Mouse (Mus musculus) hindbrain, embryonic 13.5 days (tissue): ENCODE measurements around the gene Psmb3. TPM values are rescaled to one million over a fixed set of nuclear protein-coding genes. Genes with fewer than 3 reads are reported as not detected.
"Not testable (repeated sequence)": the region's sequence is repeated elsewhere in the genome, so short reads cannot be mapped to it uniquely, and the experiment has no call there.

Experiments used
- ATAC-seq: fragments of 200-750 bp; cut with Nextera tagmentation; 2 replicates; pipeline ENCODE4 v1.8.0; 2017; ENCODE audit warnings: moderate TSS enrichment; ENCODE audit not compliant: low FRiP score
- H3K27ac ChIP-seq: fragments of 300-500 bp; sonication (generic); 2 replicates; pipeline ENCODE4 v1.5.1; 2015; ENCODE audit warnings: inconsistent platforms, mild to moderate bottlenecking, moderate library complexity
- H3K27me3 ChIP-seq: fragments of 300-500 bp; sonication (generic); 2 replicates; pipeline ENCODE4 v1.6.1; 2015; ENCODE audit warnings: mild to moderate bottlenecking, inconsistent platforms
- H3K36me3 ChIP-seq: fragments of 300-500 bp; sonication (generic); 2 replicates; pipeline ENCODE4 v1.6.1; 2015; ENCODE audit warnings: mild to moderate bottlenecking, inconsistent platforms
- H3K4me1 ChIP-seq: fragments of 300-500 bp; sonication (generic); replicated peaks from 2 replicates; pipeline ENCODE4 v1.6.1; 2015; ENCODE audit warnings: inconsistent platforms
- H3K4me2 ChIP-seq: fragments of 300-500 bp; sonication (generic); 2 replicates; pipeline ENCODE4 v1.6.1; 2015; ENCODE audit warnings: inconsistent platforms, mild to moderate bottlenecking, moderate library complexity
- H3K4me3 ChIP-seq: fragments of 300-500 bp; sonication (generic); 2 replicates; pipeline ENCODE4 v1.5.1; 2015; ENCODE audit warnings: mild to moderate bottlenecking, inconsistent platforms
- H3K9ac ChIP-seq: fragments of 300-500 bp; sonication (generic); 2 replicates; pipeline ENCODE4 v1.6.1; 2015; ENCODE audit warnings: mild to moderate bottlenecking, inconsistent platforms
- H3K9me3 ChIP-seq: fragments of 300-500 bp; sonication (generic); 2 replicates; pipeline ENCODE4 v1.6.1; 2016; ENCODE audit warnings: inconsistent platforms
- WGBS: fragments of 180-500 bp; shearing (Covaris S2); methylation state at CpG from one replicate; pipeline ENCODE4 v1.1.7; 2015; 5-methylcytosine and 5-hydroxymethylcytosine counted together
- polyA plus RNA-seq: library from polyadenylated mRNA; unstranded; fragments of >200 nt; fragmentation: Nextera tagmentation; extraction: Ambion mirVana; gene quantifications from 2 replicates; pipeline ENCODE4 v1.2.1, GENCODE M21; 2015

The Psmb3 gene
- 476 and 483 TPM in 2 replicates for polyA plus RNA-seq

DNA sequence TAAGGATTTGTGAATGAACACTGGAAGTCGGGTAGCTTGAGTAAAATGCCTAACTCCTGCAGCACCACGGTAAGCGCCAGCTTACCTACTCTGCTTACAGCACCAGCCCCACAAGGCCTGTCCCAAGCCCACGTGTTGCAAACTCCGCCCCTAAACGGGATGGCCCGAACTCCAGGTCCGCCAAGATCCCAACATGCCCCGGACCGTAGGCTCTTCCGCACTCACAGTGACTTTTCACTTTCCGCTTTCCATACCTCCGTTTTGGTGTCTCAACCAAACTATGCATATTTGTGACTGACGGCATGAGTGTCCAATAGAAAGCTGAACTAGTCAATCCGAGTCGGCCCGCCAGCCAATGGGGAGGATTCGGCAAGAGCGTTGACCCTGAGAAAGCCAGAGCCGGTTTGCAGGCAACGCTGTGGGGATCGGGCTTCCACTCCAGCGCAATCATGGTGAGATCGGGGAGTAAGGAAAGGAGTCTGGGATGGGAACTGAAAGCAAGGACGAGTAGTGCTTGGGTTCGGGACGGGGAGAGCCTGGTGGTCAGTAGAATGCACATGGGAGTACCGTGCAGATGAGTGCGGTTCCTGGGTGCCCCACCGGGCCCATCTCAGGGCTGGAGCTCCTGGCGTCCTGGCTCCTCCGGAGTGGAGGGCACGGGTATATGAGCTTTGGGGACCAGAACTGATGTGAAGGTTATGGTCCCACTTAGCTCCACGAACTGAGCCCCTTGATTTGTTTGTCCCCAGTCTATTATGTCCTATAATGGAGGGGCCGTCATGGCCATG is at the start of gene Psmb3:
TSS of gene Psmb3 (plus strand) at position 361 of the 788 bp plus-strand sequence.
- Histone ChIP-seq H3K27ac (peak within 1 kb of the TSS; percentile 90), H3K4me3 (peak within 1 kb of the TSS; percentile 72), H3K9ac (peak within 1 kb of the TSS; percentile 87), H3K27me3 (no peaks in the 10 kb centered on the region), H3K4me2 (peak within 1 kb of the TSS; percentile 89), H3K9me3 (no peaks in the 10 kb centered on the region), H3K4me1 (peaks cover 34% of the 10 kb centered on the region), H3K36me3 (peaks cover 29% of the 10 kb centered on the region)
- ATAC-seq, result peak; percentile 92
- under 1% methylated on average over 35 of the region's 35 CpGs for WGBS

DNA sequence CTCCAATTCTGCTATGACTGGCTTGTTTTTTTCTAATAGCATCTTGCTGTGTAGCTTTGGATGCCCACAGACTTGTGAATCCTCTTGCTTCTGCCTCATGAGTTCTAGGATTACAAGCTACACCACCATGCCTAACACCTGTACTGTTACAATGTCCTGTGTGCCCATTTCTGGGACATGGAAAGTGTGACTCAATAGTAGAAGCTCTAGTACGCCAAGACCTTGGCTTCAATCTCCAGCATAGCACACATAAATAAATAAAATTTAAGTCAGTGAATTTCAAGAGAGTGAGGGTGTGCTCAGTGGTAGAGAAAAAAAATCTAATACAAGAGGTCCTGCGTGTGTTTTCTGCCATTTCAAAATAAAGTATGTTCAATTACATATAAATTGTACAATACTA is 49.0 kb upstream of the Psmb3 start:
- Histone ChIP-seq H3K27ac (no peak overlapping the region), H3K4me2 (no peak overlapping the region), H3K9me3 (no peaks in the 10 kb centered on the region), H3K4me1 (peaks cover 10% of the 10 kb centered on the region), H3K36me3 (no peaks in the 10 kb centered on the region), H3K9ac (no peak overlapping the region), H3K4me3 (no peak overlapping the region), H3K27me3 (peaks cover 5% of the 10 kb centered on the region)
- no peak for ATAC-seq
- 96% methylated on average over 2 of the region's 2 CpGs for WGBS

DNA sequence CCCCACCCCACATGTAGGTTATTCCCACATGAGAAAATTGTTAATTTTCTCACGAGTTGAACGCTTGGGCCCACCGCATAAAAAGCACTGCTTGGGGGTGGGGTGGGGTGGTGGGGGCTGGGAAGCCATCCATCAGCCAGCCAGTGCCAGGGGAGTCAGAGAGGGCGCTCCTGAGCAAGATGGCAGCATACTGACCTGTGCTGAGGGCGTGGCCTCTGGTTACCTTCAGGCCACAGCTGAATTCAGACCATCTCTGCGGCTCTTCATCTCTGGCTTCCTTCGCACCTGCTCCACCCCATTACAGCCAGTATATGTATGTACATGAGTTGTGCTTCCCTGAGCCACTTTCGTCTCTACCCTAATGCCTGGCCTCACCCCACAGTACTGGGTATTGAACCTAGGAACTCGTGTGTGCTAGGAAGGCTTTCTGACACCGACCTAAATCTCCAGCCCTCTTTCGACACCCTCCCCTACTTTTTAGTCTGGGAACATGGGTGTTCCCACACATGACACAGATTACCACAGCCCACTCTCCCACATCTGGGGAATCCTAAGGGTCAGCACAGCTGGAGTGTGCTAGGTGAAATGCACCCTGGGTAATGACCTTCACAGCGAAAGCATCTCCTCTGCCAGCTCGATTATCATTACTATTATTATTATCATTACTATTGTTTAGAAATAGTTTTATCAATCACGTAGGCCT is 46.8 kb upstream of the Psmb3 start:
- no peak overlapping the region for H3K4me3 ChIP-seq
- peaks cover 19% of the 10 kb centered on the region for H3K4me1 ChIP-seq
- peaks cover 15% of the 10 kb centered on the region for H3K27me3 ChIP-seq
- ATAC-seq, result no peak
- H3K9me3 ChIP-seq, result no peaks in the 10 kb centered on the region
- no peak overlapping the region for H3K9ac ChIP-seq
- H3K4me2 ChIP-seq, result no peak overlapping the region
- no peak overlapping the region for H3K27ac ChIP-seq
- WGBS, result 65% methylated on average over 14 of the region's 14 CpGs
- H3K36me3 ChIP-seq, result no peaks in the 10 kb centered on the region

DNA sequence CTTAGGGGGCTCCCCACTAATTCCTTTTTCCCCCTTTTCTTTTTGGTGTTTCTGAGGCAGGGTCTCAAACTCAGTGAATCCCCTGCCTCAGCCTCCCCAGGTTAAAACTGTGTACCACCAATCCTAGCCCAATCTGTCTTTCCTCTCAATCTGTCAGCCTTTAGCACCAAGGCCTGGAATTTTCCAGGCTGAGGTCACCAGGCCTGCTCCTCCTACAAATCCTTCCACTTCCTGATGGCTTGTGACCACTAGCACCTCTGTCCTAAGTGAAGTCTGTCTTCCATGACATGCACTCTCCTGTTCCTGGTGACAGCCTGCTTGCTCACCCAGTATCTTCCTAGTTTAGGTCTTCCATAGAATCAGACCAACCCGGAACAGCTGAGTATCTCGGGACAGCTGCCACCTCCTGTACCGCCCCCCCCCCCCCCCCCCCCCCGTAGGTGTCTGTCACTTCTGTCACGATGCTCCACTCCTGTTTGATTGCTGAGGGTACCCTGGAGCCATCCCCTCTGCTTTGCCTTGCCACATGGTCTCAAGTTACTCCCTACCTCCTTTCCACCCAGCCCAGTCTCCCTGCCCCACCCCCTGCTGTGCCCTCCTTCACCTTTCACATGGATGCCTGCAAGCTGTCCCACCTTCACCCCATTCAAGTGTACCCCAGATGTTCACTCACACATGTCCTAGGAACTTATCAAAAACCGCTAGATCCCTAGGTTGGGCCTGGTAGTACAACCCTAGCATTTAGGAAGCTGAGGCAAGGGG is 45.8 kb upstream of the Psmb3 start:
- Histone ChIP-seq H3K4me2 (no peak overlapping the region), H3K27ac (no peak overlapping the region), H3K4me3 (no peak overlapping the region), H3K36me3 (no peaks in the 10 kb centered on the region), H3K9ac (no peak overlapping the region), H3K27me3 (peaks cover 25% of the 10 kb centered on the region), H3K4me1 (peaks cover 28% of the 10 kb centered on the region), H3K9me3 (no peaks in the 10 kb centered on the region)
- ATAC-seq, result no peak
- 35% methylated on average over 5 of the region's 6 CpGs for WGBS

DNA sequence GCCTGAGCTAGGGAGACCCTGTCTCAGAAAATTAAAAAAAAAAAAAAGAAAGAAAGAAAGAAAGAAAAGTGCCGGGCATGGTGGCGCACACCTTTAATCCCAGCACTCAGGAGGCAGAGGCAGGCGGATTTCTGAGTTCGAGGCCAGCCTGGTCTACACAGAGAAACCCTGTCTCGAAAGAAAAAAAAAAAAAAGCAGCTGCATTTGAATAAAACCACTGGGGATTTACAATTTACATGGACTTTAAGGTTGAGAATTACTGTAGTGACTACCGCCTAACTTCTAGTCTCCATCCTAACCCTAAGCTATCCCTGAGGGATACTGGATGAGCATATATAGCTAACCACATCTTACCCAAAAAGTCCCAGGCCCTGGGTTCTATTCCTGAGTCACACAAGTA is 45.2 kb upstream of the Psmb3 start:
- H3K4me2 ChIP-seq, H3K9me3 ChIP-seq, H3K9ac ChIP-seq, ATAC-seq, H3K27ac ChIP-seq, H3K4me3 ChIP-seq, H3K36me3 ChIP-seq: not testable (repeated sequence)
- peaks cover 29% of the 10 kb centered on the region for H3K27me3 ChIP-seq
- 96% methylated on average over 6 of the region's 6 CpGs for WGBS
- peaks cover 32% of the 10 kb centered on the region for H3K4me1 ChIP-seq

DNA sequence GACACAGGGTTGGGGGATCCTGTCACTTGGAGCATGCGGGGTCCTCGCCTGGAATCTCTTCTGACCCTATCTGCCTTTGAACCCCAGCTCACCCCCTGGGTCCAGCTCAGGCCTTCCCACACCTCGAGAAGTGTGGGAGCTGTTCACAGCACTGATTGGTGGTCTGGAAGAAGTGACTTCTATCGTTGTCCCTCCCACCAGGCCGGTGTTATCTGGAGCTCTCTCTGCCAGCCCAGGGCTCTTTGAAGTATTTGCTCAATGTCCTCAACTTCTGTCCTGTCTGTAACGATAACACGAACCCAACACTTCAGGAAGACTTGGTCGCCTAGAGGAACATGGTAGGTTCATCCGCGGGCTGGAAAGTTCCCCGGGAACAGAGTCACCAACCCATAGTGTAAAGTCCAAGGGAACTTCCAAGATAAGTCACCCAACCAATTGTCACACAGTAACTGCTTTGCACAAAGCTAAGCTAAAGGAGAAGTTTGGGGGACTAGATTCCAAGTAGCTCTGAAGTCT is 44.4 kb upstream of the Psmb3 start:
- Histone ChIP-seq H3K9ac (no peak overlapping the region), H3K36me3 (no peaks in the 10 kb centered on the region), H3K27ac (no peak overlapping the region), H3K4me3 (peak overlapping the region; percentile 87), H3K4me2 (peak overlapping the region; percentile 82), H3K4me1 (peaks cover 32% of the 10 kb centered on the region), H3K27me3 (peaks cover 29% of the 10 kb centered on the region), H3K9me3 (no peaks in the 10 kb centered on the region)
- WGBS, result 72% methylated on average over 11 of the region's 11 CpGs
- ATAC-seq, result no peak

DNA sequence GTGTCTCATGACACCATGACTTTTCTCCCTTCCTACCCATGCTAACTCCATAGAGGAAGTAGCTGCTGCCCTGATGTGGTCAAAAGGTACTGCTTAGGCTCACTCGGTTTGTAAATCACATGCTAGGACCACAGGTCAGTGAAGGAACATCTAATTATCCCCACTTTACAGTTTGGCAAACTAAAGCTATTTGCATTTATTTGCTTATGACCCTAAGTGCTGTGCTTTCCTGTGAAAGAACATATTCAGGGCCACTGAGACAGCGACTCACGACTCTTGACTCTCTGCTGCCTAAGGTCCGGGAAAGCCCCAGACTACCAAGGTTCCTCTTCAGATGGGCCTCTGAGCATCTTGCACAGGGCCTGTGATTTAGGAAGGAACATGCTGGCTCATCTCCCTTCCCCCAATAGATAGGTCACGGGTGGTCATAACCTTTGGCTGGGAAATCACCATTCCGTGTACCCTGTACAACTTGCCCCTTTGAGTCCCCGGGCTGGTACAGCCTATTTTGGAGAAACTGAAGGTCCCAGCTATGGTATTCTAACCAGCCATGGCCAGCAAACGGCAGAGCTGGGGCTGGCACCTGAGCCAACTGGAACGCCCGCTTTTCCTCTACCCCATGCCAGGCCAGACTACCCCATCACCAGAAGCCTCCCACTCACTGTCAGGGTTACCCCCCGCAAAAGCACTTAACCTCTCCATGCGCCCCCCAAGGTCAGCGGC is 43.8 kb upstream of the Psmb3 start:
- Histone ChIP-seq H3K27me3 (peaks cover 29% of the 10 kb centered on the region), H3K9ac (peak overlapping the region; percentile 87), H3K36me3 (no peaks in the 10 kb centered on the region), H3K4me3 (peak overlapping the region; percentile 87), H3K27ac (peak overlapping the region; percentile 66; the same call in 1 of the 2 replicates), H3K9me3 (no peaks in the 10 kb centered on the region), H3K4me1 (peaks cover 36% of the 10 kb centered on the region), H3K4me2 (peak overlapping the region; percentile 82)
- ATAC-seq, result peak; percentile 9
- 14% methylated on average over 13 of the region's 13 CpGs for WGBS

DNA sequence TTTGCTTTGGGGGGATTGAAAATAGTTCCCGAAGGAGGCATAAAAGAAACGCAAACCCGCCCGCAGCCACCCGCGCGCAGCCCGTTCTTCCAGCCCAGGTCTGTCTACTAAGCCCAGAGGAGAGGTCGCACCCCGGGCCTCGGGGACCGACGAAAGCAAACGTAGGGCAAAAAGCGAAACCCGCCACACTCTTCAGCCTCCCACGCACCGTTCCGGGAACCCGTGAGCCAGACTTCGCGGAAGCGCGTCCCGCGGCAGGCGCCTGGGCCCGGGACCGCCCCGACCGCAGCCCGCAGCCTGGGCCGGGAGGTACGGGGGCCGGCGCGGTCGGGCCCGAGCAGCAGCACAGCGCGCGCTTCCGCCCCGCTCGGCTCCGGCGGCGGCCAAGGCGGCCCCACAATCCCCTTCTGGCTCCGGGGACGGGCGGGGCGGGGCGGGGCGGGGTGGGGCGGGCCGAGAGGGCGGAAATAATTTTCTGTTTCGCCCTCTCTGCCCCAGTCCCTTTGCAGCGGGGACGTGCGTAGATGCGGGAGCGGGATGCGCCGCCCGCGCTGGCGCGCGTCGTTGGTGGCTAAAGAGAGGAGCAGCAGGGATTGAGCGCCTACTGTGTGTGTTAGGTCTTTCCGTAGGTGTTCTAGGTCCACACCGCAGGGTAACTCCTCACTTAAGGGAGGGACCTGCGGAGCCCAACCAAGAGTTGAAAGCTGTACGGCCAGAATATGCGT is 43.0 kb upstream of the Psmb3 start:
- Histone ChIP-seq H3K4me1 (peaks cover 43% of the 10 kb centered on the region), H3K4me2 (peak overlapping the region; percentile 82), H3K4me3 (peak overlapping the region; percentile 87), H3K27ac (peak overlapping the region; percentile 66; the same call in 1 of the 2 replicates), H3K9ac (peak overlapping the region; percentile 87), H3K27me3 (peaks cover 29% of the 10 kb centered on the region), H3K36me3 (no peaks in the 10 kb centered on the region; the same call in 1 of the 2 replicates), H3K9me3 (no peaks in the 10 kb centered on the region)
- under 1% methylated on average over 64 of the region's 78 CpGs for WGBS
- peak; percentile 82 for ATAC-seq

DNA sequence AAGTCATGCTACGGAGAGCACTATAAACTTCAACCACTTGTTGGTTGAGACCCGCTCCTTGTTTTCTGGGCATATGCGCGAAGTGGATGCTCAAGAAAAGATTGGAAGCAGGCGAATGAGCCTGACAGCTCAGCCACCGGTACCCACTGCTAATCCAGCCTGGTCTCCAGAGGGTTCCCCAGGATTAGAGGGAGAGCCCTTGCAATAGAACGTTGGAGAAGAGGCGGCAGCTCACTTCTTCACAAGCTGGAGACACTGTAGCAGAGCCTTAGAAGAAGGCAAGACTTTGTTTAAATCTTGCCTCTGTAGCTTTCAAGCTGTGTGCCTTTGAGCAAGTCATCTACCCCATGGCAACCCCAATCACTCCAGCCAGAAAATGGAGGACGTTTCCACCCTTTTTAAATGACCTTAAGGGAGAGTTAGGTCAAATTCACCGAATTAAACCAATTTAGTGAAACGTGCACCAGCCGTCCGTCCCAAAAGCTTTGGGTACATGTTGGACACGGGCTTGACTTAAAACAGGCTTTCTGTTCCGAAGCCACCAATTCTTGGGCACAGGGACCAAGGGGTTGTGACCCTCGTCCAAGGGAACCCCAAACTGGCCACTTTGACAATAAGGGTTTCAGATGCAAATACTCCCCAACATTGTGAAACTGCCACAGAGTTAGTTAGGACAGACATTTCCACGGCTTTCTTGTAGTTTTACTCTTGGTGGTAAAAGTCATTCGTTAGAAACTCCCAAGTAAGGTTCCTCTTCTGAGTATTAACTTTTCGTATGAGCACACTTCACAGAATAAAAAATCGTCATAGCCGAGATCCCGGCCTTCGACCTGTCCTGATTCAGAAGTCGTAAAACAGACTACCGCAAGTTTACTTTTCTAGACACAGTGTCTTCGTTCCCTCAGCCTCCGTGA is 42.2 kb upstream of the Psmb3 start:
- H3K4me2 ChIP-seq, result peak overlapping the region; percentile 82
- no peak for ATAC-seq
- H3K9ac ChIP-seq, result peak overlapping the region; percentile 87
- 2% methylated on average over 27 of the region's 27 CpGs for WGBS
- H3K4me3 ChIP-seq, result peak overlapping the region; percentile 87
- H3K36me3 ChIP-seq, result peaks cover 8% of the 10 kb centered on the region
- H3K9me3 ChIP-seq, result no peaks in the 10 kb centered on the region
- H3K27me3 ChIP-seq, result peaks cover 29% of the 10 kb centered on the region
- H3K27ac ChIP-seq, result no peak overlapping the region
- H3K4me1 ChIP-seq, result peaks cover 49% of the 10 kb centered on the region

DNA sequence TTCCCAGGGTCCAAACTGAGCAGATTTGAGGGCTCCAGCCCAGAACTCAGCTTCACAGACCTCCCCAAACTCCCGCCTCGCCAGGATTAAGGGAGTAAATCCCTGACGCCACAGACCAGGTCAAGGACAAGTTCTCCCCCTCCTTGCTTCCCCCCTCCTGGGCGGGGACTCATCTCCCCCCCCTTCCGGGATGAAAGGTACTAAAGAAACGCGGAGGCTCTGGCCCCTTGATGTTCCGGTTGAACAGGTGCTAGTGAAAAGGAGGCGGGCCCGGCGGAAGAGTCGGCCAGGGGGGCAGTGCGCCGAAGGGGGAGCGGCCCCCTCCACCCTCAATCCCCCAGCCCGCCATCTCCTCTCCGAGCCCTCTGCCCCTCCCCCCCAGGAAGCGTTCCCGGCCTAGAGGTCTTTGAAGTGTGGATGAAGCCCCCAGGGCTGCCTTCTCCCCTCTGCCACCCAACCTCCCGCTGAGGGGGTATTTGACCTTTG is 41.5 kb upstream of the Psmb3 start:
- Histone ChIP-seq H3K27ac (no peak overlapping the region), H3K4me1 (peaks cover 49% of the 10 kb centered on the region), H3K4me2 (peak overlapping the region; percentile 50), H3K27me3 (peaks cover 29% of the 10 kb centered on the region), H3K36me3 (peaks cover 14% of the 10 kb centered on the region), H3K4me3 (peak overlapping the region; percentile 87), H3K9ac (no peak overlapping the region), H3K9me3 (no peaks in the 10 kb centered on the region)
- ATAC-seq, result no peak
- 0% methylated on average over 19 of the region's 20 CpGs for WGBS
